Mouse (Mus musculus): Measurements from ENCODE around the gene Zfp712. TPM values are rescaled to one million over a fixed set of nuclear protein-coding genes. Genes with fewer than 3 reads are reported as not detected.

Zfp712 gene
- 0.07 TPM in 2 replicates for polyA plus RNA-seq (2012; rRNA removed)

DNA sequence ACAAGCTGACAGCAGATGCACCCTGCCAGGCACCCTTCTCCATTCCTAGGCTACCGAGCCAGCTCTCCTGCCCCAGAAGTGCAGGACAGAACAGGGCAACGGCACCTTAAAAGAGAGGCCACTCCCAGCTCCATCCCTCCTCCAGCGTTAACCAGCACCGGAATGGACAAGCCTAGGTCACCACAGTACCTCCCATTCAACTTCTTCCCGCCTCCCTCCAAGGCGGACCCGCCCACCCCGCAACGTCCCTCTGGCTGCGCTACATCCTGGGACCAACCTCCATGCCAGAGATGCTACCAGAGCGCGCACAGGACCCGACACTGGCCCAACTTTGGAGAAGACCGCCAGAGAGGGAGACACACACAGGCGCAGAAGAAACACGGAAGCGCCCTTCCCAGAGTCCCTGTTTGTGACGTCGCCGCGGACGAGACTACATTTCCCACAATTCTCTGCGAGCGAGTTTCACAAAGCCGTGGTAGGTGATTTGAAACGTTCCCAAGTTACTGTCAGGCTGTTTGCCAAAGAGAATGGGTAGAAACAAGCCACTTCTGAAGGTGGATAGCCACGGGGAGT is at the start of gene Zfp712:
Zfp712 (minus strand) TSS at position 385 of the 573 bp plus-strand sequence.

DNA sequence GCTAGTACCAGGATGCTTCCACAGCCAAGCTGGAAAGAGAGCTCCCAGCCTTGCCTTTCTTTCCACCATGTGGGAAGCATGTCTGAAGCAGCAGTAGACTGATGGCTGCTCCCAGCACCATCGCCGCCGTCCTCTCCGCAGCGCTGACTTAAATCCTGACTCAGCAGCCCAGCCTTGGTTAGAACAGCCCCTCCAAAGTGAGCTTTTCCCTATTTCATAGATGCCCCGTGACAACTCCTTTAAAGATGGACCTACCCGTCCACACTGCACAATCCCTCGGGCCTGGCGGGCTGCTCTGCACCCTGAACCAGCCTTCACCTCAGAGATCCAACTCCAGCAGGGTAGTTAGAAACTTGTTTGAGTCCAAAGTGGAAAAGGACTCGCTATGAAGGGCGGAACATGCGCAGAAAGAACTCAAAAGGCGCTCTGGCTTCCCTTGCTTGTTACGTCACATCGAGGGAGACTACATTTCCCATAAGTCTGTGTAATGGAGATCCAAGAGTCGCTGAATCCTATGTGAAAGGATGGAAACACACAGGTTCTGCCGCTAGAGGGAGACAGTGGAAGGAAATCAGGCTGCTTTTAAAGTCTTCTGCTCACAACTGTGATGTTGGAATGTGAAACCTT is 47.3 kb upstream of the Zfp712 start, which contains the start of gene Gm28557:
Gm28557 (minus strand) TSS at position 411 of the 627 bp plus-strand sequence.

GRCm38 (mm10) chr13:67097876-67098275 is 36.9 kb upstream of the Zfp712 start, which contains the start of gene Zfp708:
Gene Zfp708 (minus strand): TSS chr13:67097976.

Other genes starting within 250 kb of the Zfp712 start
- gene Gm10767, start 156.3 kb downstream of the Zfp712 start, polyA plus RNA-seq (2012; rRNA removed) = 0.23 and 0.41 TPM in 2 replicates
- gene Zfp708, start 36.8 kb upstream of the Zfp712 start, polyA plus RNA-seq (2012; rRNA removed) = 0.07 TPM in 1 of 2 replicates, not detected in the other
- 1.6 and 1.7 TPM in 2 replicates for gene Gm28557, start 47.4 kb upstream of the Zfp712 start, polyA plus RNA-seq (2012; rRNA removed)
- gene Rslcan18, start 55.1 kb upstream of the Zfp712 start, polyA plus RNA-seq (2012; rRNA removed) = 0.05 TPM in 1 of 2 replicates, not detected in the other
- gene Zfp759, start 60.5 kb upstream of the Zfp712 start, polyA plus RNA-seq (2012; rRNA removed) = 0.16 TPM in 2 replicates
- 0.31 and 1.3 TPM in 2 replicates for gene Rsl1, start 112.0 kb upstream of the Zfp712 start, polyA plus RNA-seq (2012; rRNA removed)
- gene Zfp455, start 133.3 kb upstream of the Zfp712 start, polyA plus RNA-seq (2012; rRNA removed) = 0.05 and 0.17 TPM in 2 replicates
- gene Zfp458, start 217.3 kb upstream of the Zfp712 start, polyA plus RNA-seq (2012; rRNA removed) = 0.23 and 0.35 TPM in 2 replicates
- 0.97 and 1.0 TPM in 2 replicates for gene Zfp457, start 245.3 kb upstream of the Zfp712 start, polyA plus RNA-seq (2012; rRNA removed)

Data from colon, adult 2 months (tissue).